Mouse (Mus musculus) thymus, postnatal 14 days (tissue): ENCODE results near the gene Lca5l.

Source experiments
- DNase-seq: peaks from one replicate; pipeline ENCODE4 v3.0.0; 2021

Lca5l gene

GRCm38 (mm10) chr16:96191531-96192506 lies at the start of gene Lca5l:
Gene Lca5l (minus strand): TSS chr16:96192271.
- peak; percentile 99 for DNase-seq

DNA sequence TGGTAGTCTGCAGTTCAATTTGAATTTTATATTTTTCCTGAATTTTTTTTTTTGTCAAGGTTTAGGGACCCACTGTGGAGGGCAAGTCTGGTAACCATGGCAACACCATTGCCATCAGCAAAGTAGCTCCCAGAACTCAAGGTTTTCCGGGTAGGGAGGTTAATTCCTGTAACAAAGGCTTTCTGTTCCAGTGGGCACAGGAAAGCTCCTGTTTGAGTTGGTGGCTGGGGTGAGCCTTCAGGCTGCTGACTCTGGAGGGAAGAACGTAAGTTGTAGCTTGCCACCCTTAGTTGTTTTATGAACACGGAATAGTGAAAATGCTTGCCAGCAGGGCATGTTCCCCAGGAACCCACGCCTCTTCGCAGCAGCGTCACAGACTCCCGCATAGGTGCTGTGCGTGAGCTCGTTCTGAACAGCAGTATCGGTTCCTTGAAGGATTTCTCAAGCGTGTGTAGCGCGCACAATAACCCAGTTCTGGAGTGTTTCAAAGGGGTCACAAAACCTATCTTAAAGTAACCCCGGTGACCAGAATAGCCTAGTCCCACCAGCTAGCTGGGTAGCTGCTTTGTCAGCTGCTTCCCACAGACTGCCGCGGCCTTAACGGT lies 43.4 kb upstream of the Lca5l start, which contains the start of gene B3galt5:
Gene B3galt5, plus strand, starts transcription at position 436 of the 605 bp plus-strand sequence.
- DNase-seq: no peak

DNA sequence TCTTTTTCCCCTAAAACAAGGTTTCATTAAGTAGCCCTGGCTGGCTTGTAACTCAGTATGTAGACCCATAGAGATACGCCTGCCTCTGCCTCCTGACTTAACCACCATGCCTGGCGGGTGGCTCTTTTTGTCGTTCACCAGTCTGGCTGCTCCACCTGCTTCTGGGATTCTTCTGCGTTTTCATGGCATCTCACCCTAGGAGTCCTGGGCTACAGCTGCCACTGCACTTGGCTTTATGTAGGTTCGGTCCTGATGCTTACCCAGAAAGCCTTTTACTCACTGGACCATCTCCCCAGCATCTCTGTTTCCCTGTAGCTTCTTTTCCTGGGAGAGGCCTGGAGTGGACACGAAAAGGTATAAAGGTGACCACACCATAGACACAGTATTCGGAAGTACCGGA lies 41.9 kb upstream of the Lca5l start:
- no peak for DNase-seq

DNA sequence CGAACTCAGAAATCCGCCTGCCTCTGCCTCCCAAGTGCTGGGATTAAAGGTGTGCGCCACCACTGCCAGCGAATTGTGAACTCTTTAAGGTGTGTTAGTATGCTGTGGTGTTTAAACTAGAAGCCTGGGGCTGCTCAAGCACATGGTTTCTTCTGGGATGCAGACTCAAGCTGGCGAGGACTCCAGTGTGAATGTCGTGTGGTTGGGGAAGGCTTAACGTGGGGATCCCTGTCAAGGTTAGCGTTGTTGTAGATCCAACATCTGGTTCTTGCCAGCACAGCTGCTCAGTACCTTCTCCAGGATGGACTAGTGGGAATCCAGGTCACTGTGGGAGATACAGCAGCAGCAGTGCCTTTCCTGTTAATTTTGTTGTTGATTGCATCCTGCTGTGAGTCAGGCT lies 39.9 kb upstream of the Lca5l start:
- DNase-seq: no peak

GRCm38 (mm10) chr16:96231251-96231650 lies 39.2 kb upstream of the Lca5l start:
- DNase-seq: no peak

DNA sequence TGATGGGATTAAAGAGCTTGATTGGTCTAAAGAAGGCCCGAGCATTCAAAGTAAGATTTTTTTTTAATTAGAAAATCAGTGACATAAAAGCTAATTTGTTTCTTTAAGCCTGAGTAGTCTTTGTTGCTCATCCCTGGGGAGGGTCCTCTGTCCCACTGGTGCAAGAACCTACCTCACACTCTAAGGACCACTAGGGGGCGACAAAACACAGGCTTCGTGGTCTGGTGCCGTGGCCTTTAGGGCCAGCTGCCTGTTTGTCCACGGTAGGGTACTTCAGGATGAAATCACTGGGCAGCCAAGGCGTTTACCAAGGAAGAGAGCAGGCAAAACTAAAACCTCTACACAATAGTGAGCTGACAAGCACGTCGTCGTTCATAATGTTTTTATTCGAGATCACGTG lies 38.3 kb upstream of the Lca5l start:
- DNase-seq: peak; percentile 83

GRCm38 (mm10) chr16:96229044-96229555 lies 37.0 kb upstream of the Lca5l start:
- no peak for DNase-seq

- no peak for DNase-seq
Measured at GRCm38 (mm10) chr16:96228438-96228837, 36.4 kb upstream of the Lca5l start.

GRCm38 (mm10) chr16:96222452-96222851 lies 30.4 kb upstream of the Lca5l start:
- no peak for DNase-seq

GRCm38 (mm10) chr16:96221959-96222358 lies 29.9 kb upstream of the Lca5l start:
- DNase-seq: no peak

- no peak for DNase-seq
Measured at GRCm38 (mm10) chr16:96221491-96221890, 29.4 kb upstream of the Lca5l start.

- DNase-seq: no peak
Measured at GRCm38 (mm10) chr16:96213027-96213426, 21.0 kb upstream of the Lca5l start.

DNA sequence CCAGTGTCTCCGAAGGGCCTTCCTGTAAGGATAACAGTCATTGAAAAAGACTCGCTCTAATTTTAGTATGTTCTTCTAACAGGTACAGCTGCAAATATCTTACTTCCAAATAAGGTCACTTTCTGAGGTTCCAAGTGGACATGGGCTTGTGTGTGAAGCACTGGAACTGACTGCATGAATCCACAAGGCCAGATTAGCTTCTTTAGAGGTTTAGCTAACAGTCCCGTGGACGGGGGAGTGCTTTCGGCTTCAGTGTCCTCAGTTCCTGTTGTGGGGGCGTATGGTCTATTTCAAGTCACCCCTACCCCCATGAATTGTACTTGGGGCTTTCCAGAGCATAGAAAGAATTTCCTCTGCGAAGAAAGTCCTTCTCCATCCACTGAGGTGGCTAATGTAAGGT lies 18.8 kb upstream of the Lca5l start:
- DNase-seq: no peak

- DNase-seq: no peak
Measured at GRCm38 (mm10) chr16:96209789-96210188, 17.7 kb upstream of the Lca5l start.

- DNase-seq: no peak
Measured at GRCm38 (mm10) chr16:96201485-96202232, 9.6 kb upstream of the Lca5l start.

GRCm38 (mm10) chr16:96200702-96201028 lies 8.6 kb upstream of the Lca5l start:
- DNase-seq: no peak

GRCm38 (mm10) chr16:96199913-96200701 lies 8.0 kb upstream of the Lca5l start, which contains the start of gene Sh3bgr:
Gene Sh3bgr (plus strand): TSS chr16:96200450.
- DNase-seq: no peak

DNA sequence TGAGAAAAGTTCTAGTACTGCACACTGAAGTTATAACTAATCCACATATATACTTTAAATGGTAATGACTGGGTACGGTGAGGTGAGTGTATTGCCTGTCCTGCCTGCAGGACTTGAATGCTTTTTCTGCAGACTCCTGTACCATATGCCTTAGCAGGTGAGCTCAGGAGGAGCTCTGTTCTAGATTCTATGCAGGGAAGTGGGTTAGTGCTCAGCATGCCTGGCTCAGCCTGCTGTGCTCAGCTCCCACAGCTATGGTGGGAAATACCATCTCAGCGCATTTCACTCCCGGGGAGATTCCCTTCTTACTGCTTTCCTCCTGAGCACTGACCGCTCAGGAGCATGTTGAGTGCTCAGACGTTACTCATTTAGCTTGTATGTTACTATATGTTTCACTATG lies 4.5 kb downstream of the Lca5l start:
- no peak for DNase-seq

DNA sequence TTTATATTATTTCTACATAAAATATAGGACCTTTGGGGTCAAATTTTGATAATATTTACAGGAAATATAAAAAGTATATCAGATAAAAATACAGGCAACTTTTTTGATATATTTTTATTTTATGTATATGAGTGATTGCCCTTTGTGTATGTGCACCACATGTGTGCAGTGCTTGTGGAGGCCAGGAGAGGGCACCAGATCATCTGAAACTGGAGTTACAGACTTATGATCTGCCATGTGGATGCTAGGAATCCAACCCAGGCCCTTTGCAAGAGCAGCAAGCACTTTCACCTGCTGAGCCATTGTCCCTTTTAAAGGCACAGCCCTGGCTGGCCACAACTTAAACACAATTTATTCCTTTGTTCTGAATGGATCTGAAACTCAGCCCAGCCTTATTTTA lies 12.9 kb downstream of the Lca5l start:
- DNase-seq: no peak

- DNase-seq: no peak
Measured at GRCm38 (mm10) chr16:96175399-96175798, 16.7 kb downstream of the Lca5l start.

- DNase-seq: no peak
Measured at GRCm38 (mm10) chr16:96173648-96174047, 18.4 kb downstream of the Lca5l start.

DNA sequence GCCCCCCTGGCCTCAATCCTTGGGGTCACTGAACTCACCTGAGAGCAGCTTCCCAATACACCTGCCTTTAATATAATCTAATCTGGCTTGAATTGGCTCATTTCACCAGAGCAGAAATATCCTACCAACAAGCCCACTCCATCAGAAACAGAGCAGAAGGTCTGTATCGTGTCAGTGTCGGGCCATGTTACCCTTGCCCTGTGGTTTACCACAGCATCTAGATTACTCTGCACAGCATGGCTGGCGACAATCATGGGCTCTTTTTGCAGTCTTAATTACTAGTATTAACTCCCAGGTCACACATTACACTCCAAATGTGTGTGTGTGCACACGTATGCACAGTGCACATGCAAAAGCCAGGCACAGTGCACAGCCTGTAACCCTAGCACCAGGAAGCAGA lies 23.2 kb downstream of the Lca5l start:
- no peak for DNase-seq
